Mouse (Mus musculus) adrenal gland, postnatal 14 days (tissue): ENCODE data around the gene Cnot11. TPM values are rescaled to one million over a fixed set of nuclear protein-coding genes. Genes with fewer than 3 reads are reported as not detected.

Source experiments
- DNase-seq: peaks from one replicate; pipeline ENCODE4 v3.0.0; 2021; ENCODE audit warnings: mixed read lengths
- total RNA-seq: library from RNA; stranded (reverse); gene quantifications from 2 replicates; pipeline ENCODE4 v1.2.3, GENCODE M21; 2021

The Cnot11 gene
- total RNA-seq, 1 experiment from 2014 or later = 17.4 TPM

GRCm38 (mm10) chr1:39535515-39536311 lies 921 bp downstream of the Cnot11 start:
- DNase-seq = peak; percentile 97

- DNase-seq = no peak
These were observed 1.9 kb downstream of the Cnot11 start for GRCm38 (mm10) chr1:39536701-39537100.

GRCm38 (mm10) chr1:39537631-39538380 lies 3.0 kb downstream of the Cnot11 start:
- peak; percentile 47 for DNase-seq

- DNase-seq = no peak
These were observed 5.8 kb downstream of the Cnot11 start for GRCm38 (mm10) chr1:39540592-39540991.

- no peak for DNase-seq
These were observed 10.8 kb downstream of the Cnot11 start for GRCm38 (mm10) chr1:39545589-39545988.

- DNase-seq = no peak
These were observed 11.5 kb downstream of the Cnot11 start for GRCm38 (mm10) chr1:39546160-39546866.

- no peak for DNase-seq
These were observed 12.4 kb downstream of the Cnot11 start for GRCm38 (mm10) chr1:39547238-39547637.

- DNase-seq = no peak
These were observed 15.0 kb downstream of the Cnot11 start for GRCm38 (mm10) chr1:39549831-39550230.

GRCm38 (mm10) chr1:39555556-39556415 lies 21.0 kb downstream of the Cnot11 start:
- no peak for DNase-seq

- no peak for DNase-seq
These were observed 24.2 kb downstream of the Cnot11 start for GRCm38 (mm10) chr1:39559009-39559408.

GRCm38 (mm10) chr1:39561920-39562319 lies 27.1 kb downstream of the Cnot11 start:
- no peak for DNase-seq

GRCm38 (mm10) chr1:39563161-39563560 lies 28.4 kb downstream of the Cnot11 start:
- DNase-seq = no peak

- DNase-seq = no peak
These were observed 29.8 kb downstream of the Cnot11 start for GRCm38 (mm10) chr1:39564603-39565002.

- no peak for DNase-seq
These were observed 33.3 kb downstream of the Cnot11 start for GRCm38 (mm10) chr1:39568079-39568478.

- no peak for DNase-seq
These were observed 36.9 kb downstream of the Cnot11 start for GRCm38 (mm10) chr1:39571653-39572052.

- no peak for DNase-seq
These were observed 39.1 kb downstream of the Cnot11 start for GRCm38 (mm10) chr1:39573890-39574289.

- DNase-seq = no peak
These were observed 41.1 kb downstream of the Cnot11 start for GRCm38 (mm10) chr1:39575778-39576375.

GRCm38 (mm10) chr1:39576431-39577243 lies 41.8 kb downstream of the Cnot11 start:
- peak; percentile 78 for DNase-seq

GRCm38 (mm10) chr1:39577253-39577705 lies 42.5 kb downstream of the Cnot11 start, which contains the start of gene Rnf149:
Gene Rnf149, minus strand, starts transcription at chr1:39577405.
- DNase-seq = peak; percentile 99

- no peak for DNase-seq
These were observed 43.7 kb downstream of the Cnot11 start for GRCm38 (mm10) chr1:39578446-39578845.
